Mouse (Mus musculus) brain, embryonic 14.5 days (tissue): Measurements from ENCODE around the gene Erc2.

ENCODE experiments used
- CTCF ChIP-seq: fragments of 200-500 bp; IDR thresholded peaks from 2 replicates; pipeline ENCODE4 v1.5.1; 2012; ENCODE audit warnings: inconsistent platforms, mild to moderate bottlenecking, moderate library complexity, borderline replicate concordance; ENCODE audit not compliant: insufficient read depth, insufficient read length; ENCODE audit errors: extremely low read depth
- POLR2A ChIP-seq: fragments of 200-500 bp; IDR thresholded peaks from 2 replicates; pipeline ENCODE4 v1.6.1; 2012; ENCODE audit warnings: mild to moderate bottlenecking, inconsistent platforms, borderline replicate concordance; ENCODE audit not compliant: poor library complexity, insufficient read depth, insufficient read length, severe bottlenecking; ENCODE audit errors: extremely low read depth

DNA sequence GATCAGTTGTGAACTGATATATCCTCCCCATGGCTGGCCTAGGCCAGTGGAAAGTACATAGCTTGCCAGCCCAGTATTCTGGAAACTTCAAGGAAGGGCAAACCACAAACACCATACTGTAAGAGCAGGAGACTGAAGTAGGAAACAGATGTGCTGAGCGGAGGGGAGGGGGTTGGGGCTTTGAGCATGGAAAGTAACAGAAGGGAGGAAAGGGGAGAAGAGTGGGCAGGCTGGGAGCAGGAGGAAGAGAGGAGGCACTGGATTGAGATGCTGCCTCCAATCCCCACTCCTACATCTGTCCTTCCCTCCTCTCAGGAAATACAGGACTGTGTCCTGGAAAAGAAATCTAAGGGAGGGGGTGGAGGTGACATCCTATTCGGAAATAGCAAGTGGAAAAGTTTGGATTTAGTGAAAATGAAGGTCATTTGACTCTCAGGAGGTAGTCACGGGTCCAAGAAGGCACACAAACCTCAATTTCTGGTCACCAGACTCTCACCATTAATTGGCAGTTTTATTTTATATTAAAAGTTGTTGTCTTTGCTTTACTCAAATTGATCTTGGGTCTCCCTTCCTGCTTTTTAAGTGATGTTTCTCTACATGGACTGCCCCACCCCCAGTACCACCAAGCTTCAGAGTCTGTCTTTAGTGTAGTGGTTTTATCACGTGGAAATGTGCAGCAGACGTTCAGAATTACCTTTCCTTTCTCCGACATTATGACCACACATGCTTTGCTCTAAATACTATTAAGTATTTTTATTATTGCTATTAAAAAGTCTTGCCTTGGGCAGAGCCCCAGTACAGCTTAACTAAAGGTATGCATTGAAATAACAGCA lies 167.1 kb downstream of the Erc2 start:
- TF ChIP-seq POLR2A, result no peak
- TF ChIP-seq CTCF, result no peak
